Mouse (Mus musculus) kidney, embryonic 16.5 days (tissue): ENCODE results near the gene Rabgap1l. TPM values are rescaled to one million over a fixed set of nuclear protein-coding genes. Genes with fewer than 3 reads are reported as not detected.

ENCODE experiments used
- ATAC-seq: fragments of 200-750 bp; cut with Nextera tagmentation; 2 replicates; pipeline ENCODE4 v1.8.0; 2017; ENCODE audit warnings: moderate TSS enrichment; ENCODE audit not compliant: low FRiP score, low TSS enrichment
- H3K27ac ChIP-seq: fragments of 300-500 bp; sonication (generic); 2 replicates; pipeline ENCODE4 v1.5.1; 2014; ENCODE audit warnings: low read length
- H3K27me3 ChIP-seq: fragments of 300-500 bp; sonication (generic); 2 replicates; pipeline ENCODE4 v1.6.1; 2014; ENCODE audit warnings: low read length, control low read depth, mixed read lengths; ENCODE audit not compliant: insufficient read depth
- H3K36me3 ChIP-seq: fragments of 300-500 bp; sonication (generic); 2 replicates; pipeline ENCODE4 v1.6.1; 2014; ENCODE audit warnings: low read length, control low read depth, mixed read lengths; ENCODE audit not compliant: insufficient read depth
- H3K4me1 ChIP-seq: fragments of 300-500 bp; sonication (generic); 2 replicates; pipeline ENCODE4 v1.6.1; 2014; ENCODE audit warnings: low read length, control low read depth, mixed read lengths; ENCODE audit not compliant: insufficient read depth
- H3K4me2 ChIP-seq: fragments of 300-500 bp; sonication (generic); replicated peaks from 2 replicates; pipeline ENCODE4 v1.6.1; 2014; ENCODE audit warnings: low read depth, low read length
- H3K4me3 ChIP-seq: fragments of 300-500 bp; sonication (generic); 2 replicates; pipeline ENCODE4 v1.5.1; 2014; ENCODE audit warnings: mild to moderate bottlenecking, low read length
- H3K9ac ChIP-seq: fragments of 300-500 bp; sonication (generic); replicated peaks from 2 replicates; pipeline ENCODE4 v1.6.1; 2014; ENCODE audit warnings: low read length
- H3K9me3 ChIP-seq: fragments of 300-500 bp; sonication (generic); 2 replicates; pipeline ENCODE4 v1.6.1; 2016; ENCODE audit warnings: low read length, control low read depth
- WGBS: fragments of 180-500 bp; shearing (Covaris S2); extraction: QIAGEN DNeasy Blood & Tissue Kit; methylation state at CpG from one replicate; pipeline ENCODE4 v1.1.7; 2014; 5-methylcytosine and 5-hydroxymethylcytosine counted together
- polyA plus RNA-seq: library from polyadenylated mRNA; unstranded; fragments of >200 nt; fragmentation: Nextera tagmentation; extraction: Ambion mirVana; gene quantifications from 2 replicates; pipeline ENCODE4 v1.2.1, GENCODE M21; 2015

Gene Rabgap1l
- polyA plus RNA-seq, 1 experiment from 2014 or later, result 11.4 TPM

- Histone ChIP-seq H3K9me3 (no peaks in the 10 kb centered on the region), H3K9ac (no peak overlapping the region), H3K4me2 (no peak overlapping the region), H3K4me1 (no peaks in the 10 kb centered on the region), H3K27me3 (no peaks in the 10 kb centered on the region), H3K36me3 (no peaks in the 10 kb centered on the region), H3K27ac (no peak overlapping the region), H3K4me3 (no peak overlapping the region)
- WGBS, result 54% methylated on average over 2 of the region's 2 CpGs
- ATAC-seq, result no peak
Observed at GRCm38 (mm10) chr1:160275248-160275647, 517.8 kb downstream of the Rabgap1l start.

GRCm38 (mm10) chr1:160273133-160273743 is 519.8 kb downstream of the Rabgap1l start:
- H3K4me3 ChIP-seq, result no peak overlapping the region
- no peak for ATAC-seq
- no peak overlapping the region for H3K27ac ChIP-seq
- H3K4me2 ChIP-seq, result no peak overlapping the region
- no peaks in the 10 kb centered on the region for H3K4me1 ChIP-seq
- WGBS, result 88% methylated on average over 7 of the region's 7 CpGs
- H3K36me3 ChIP-seq, result no peaks in the 10 kb centered on the region
- H3K9ac ChIP-seq, result no peak overlapping the region
- H3K9me3 ChIP-seq, result no peaks in the 10 kb centered on the region
- H3K27me3 ChIP-seq, result no peaks in the 10 kb centered on the region

- Histone ChIP-seq H3K4me1 (no peaks in the 10 kb centered on the region), H3K4me2 (no peak overlapping the region), H3K4me3 (no peak overlapping the region), H3K9ac (no peak overlapping the region), H3K9me3 (no peaks in the 10 kb centered on the region), H3K27ac (no peak overlapping the region), H3K27me3 (no peaks in the 10 kb centered on the region), H3K36me3 (no peaks in the 10 kb centered on the region)
- no peak for ATAC-seq
- 43% methylated on average over 1 of the region's 1 CpGs for WGBS
Observed at GRCm38 (mm10) chr1:160271282-160271967, 521.6 kb downstream of the Rabgap1l start.

DNA sequence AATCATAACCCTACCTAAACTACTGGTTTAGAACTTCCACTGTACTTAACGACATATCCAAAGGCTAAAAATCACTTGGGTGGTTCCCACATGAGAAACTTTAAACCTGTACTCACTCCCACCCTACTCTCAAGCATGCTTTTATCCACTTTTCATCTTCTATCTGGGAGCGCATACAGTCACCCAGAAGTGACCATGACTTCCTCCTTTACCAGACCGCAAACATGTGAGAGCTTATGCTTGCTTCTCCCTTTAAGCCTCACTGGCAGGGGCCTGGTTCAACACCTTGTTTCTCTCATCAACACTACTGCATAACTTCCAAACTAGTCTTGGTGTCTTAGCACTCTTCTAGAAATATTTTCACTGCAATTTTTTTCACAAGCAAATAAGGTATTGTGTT is 524.7 kb downstream of the Rabgap1l start:
- Histone ChIP-seq H3K9ac (no peak overlapping the region), H3K36me3 (no peaks in the 10 kb centered on the region), H3K4me3 (no peak overlapping the region), H3K4me2 (no peak overlapping the region), H3K4me1 (no peaks in the 10 kb centered on the region), H3K9me3 (no peaks in the 10 kb centered on the region), H3K27ac (no peak overlapping the region), H3K27me3 (no peaks in the 10 kb centered on the region)
- WGBS, result 83% methylated on average over 3 of the region's 3 CpGs
- ATAC-seq, result no peak

- Histone ChIP-seq H3K27me3 (no peaks in the 10 kb centered on the region), H3K36me3 (no peaks in the 10 kb centered on the region), H3K4me2 (no peak overlapping the region), H3K4me3 (no peak overlapping the region), H3K9ac (no peak overlapping the region), H3K9me3 (no peaks in the 10 kb centered on the region), H3K4me1 (no peaks in the 10 kb centered on the region; the same call in 1 of the 2 replicates), H3K27ac (no peak overlapping the region)
- no peak; the same call in 1 of the 2 replicates for ATAC-seq
- WGBS, result 83% methylated on average over 16 of the region's 16 CpGs
Observed at GRCm38 (mm10) chr1:160263630-160264346, 529.2 kb downstream of the Rabgap1l start.

DNA sequence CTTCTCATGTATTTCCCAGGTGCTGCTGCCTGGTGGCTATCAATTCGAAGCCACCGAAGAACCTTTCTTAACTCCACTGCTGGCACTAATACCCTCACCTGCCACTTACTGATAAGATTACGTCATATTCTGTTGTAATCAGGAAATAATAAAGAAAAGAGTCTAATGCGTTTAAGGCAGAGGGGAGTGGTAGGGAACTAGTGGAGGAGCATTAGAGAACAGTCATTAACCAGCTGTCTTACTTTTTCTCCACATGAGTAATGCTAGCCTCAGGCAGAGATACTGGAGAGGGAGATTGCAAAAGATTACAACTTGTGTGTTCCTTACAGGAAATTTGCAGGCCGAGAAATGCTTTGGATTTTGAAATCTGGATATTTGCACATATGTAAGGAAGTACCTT is 530.0 kb downstream of the Rabgap1l start:
- Histone ChIP-seq H3K36me3 (no peaks in the 10 kb centered on the region), H3K9ac (no peak overlapping the region), H3K4me1 (no peaks in the 10 kb centered on the region; the same call in 1 of the 2 replicates), H3K27ac (no peak overlapping the region), H3K9me3 (no peaks in the 10 kb centered on the region), H3K4me3 (no peak overlapping the region), H3K27me3 (no peaks in the 10 kb centered on the region), H3K4me2 (no peak overlapping the region)
- ATAC-seq, result no peak
- 76% methylated on average over 5 of the region's 5 CpGs for WGBS

GRCm38 (mm10) chr1:160262415-160262814 is 530.6 kb downstream of the Rabgap1l start:
- Histone ChIP-seq H3K4me2 (no peak overlapping the region), H3K9ac (no peak overlapping the region), H3K4me1 (no peaks in the 10 kb centered on the region; the same call in 1 of the 2 replicates), H3K27ac (no peak overlapping the region), H3K27me3 (no peaks in the 10 kb centered on the region), H3K9me3 (no peaks in the 10 kb centered on the region), H3K4me3 (no peak overlapping the region), H3K36me3 (no peaks in the 10 kb centered on the region)
- WGBS, result 58% methylated on average over 4 of the region's 4 CpGs
- ATAC-seq, result no peak

GRCm38 (mm10) chr1:160261849-160262248 is 531.2 kb downstream of the Rabgap1l start:
- Histone ChIP-seq H3K9ac (no peak overlapping the region), H3K4me2 (no peak overlapping the region), H3K4me1 (no peaks in the 10 kb centered on the region; the same call in 1 of the 2 replicates), H3K36me3 (no peaks in the 10 kb centered on the region), H3K27ac (no peak overlapping the region), H3K9me3 (no peaks in the 10 kb centered on the region), H3K4me3 (no peak overlapping the region), H3K27me3 (no peaks in the 10 kb centered on the region)
- WGBS, result 63% methylated on average over 2 of the region's 2 CpGs
- no peak for ATAC-seq

DNA sequence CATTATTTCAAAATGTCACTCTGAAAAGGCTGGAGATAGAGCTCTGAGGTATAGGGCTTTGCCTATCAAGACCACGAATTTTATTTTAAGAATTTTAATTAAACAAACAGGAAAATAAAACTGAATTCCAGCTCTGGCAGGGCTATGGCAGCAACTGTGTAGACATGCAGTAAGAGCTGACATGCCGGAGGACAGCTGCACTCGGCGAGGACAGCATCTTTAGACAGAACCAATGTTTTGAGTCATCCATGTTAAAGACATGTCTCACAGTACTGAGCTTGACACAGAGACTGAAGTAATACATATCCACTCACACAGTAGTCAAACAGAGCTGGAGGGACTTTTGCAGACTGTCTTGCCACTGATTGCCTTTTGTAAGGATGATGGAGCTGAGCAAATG is 532.4 kb downstream of the Rabgap1l start:
- Histone ChIP-seq H3K27me3 (no peaks in the 10 kb centered on the region), H3K36me3 (no peaks in the 10 kb centered on the region), H3K27ac (no peak overlapping the region), H3K9ac (no peak overlapping the region), H3K4me1 (no peaks in the 10 kb centered on the region; the same call in 1 of the 2 replicates), H3K4me3 (no peak overlapping the region), H3K9me3 (no peaks in the 10 kb centered on the region), H3K4me2 (no peak overlapping the region)
- WGBS, result 89% methylated on average over 4 of the region's 4 CpGs
- ATAC-seq, result no peak

- Histone ChIP-seq H3K27ac (no peak overlapping the region), H3K9me3 (no peaks in the 10 kb centered on the region), H3K4me1 (no peaks in the 10 kb centered on the region; the same call in 1 of the 2 replicates), H3K9ac (no peak overlapping the region), H3K4me3 (no peak overlapping the region), H3K27me3 (no peaks in the 10 kb centered on the region), H3K4me2 (no peak overlapping the region), H3K36me3 (no peaks in the 10 kb centered on the region)
- ATAC-seq, result no peak; the same call in 1 of the 2 replicates
- 61% methylated on average over 7 of the region's 7 CpGs for WGBS
Observed at GRCm38 (mm10) chr1:160259884-160260283, 533.1 kb downstream of the Rabgap1l start.
